Mouse (Mus musculus): ENCODE data around the gene Srsf4. TPM values are rescaled to one million over a fixed set of nuclear protein-coding genes. Genes with fewer than 3 reads are reported as not detected.

Gene Srsf4
- polyA plus RNA-seq, 1 experiment from 2014 or later = 140 TPM

DNA sequence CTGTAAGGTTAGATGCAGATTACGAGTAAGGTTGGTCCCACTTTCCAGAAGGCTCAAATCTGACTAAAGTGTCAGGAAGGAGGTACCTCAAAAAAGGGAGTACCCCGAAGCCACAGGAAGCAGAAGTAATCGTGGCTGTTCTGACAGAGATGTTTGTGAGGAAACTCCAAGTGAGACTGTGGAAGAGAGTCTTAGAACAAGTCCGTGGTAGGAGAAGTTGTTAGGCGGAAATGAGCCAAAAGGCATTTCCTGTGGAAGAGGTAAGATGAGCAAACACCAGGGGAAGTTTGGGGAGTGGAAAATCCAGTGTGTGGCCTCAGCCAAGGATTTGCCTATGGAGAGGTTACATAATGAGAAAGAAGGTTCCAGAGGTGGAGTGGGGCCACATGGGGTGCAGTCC is 18.5 kb upstream of the Srsf4 start:
- DNase-seq (ENCODE audit: low spot score) = no peak
- 88% methylated on average over 5 of the region's 5 CpGs for WGBS
- Histone ChIP-seq H3K27me3 (ENCODE audit: control insufficient read depth, insufficient read depth, low read length) (no peaks in the 10 kb centered on the region), H3K27ac (replicated peaks; ENCODE audit: low read depth, low read length) (no peak overlapping the region), H3K9ac (ENCODE audit: low read length) (no peak overlapping the region), H3K36me3 (ENCODE audit: control insufficient read depth, insufficient read depth, low read length) (no peaks in the 10 kb centered on the region; the same call in 1 of the 2 replicates), H3K9me3 (ENCODE audit: control insufficient read depth, low read length) (no peaks in the 10 kb centered on the region), H3K4me3 (ENCODE audit: low read depth, low read length) (no peak overlapping the region), H3K4me2 (ENCODE audit: low read depth, severe bottlenecking) (no peak overlapping the region), H3K4me1 (ENCODE audit: control insufficient read depth, insufficient read depth, low read length) (no peaks in the 10 kb centered on the region)
- ATAC-seq (ENCODE audit: insufficient number of reproducible peaks, low FRiP score, low TSS enrichment, low read depth) = no peak

GRCm38 (mm10) chr4:131860492-131861340 is 12.7 kb upstream of the Srsf4 start:
- H3K27ac ChIP-seq (replicated peaks; ENCODE audit: low read depth, low read length) = no peak overlapping the region
- DNase-seq (ENCODE audit: low spot score) = peak; percentile 89
- no peaks in the 10 kb centered on the region for H3K9me3 ChIP-seq (ENCODE audit: control insufficient read depth, low read length)
- no peak for ATAC-seq (ENCODE audit: insufficient number of reproducible peaks, low FRiP score, low TSS enrichment, low read depth)
- H3K4me3 ChIP-seq (ENCODE audit: low read depth, low read length) = no peak overlapping the region
- H3K4me1 ChIP-seq (ENCODE audit: control insufficient read depth, insufficient read depth, low read length) = no peaks in the 10 kb centered on the region
- H3K27me3 ChIP-seq (ENCODE audit: control insufficient read depth, insufficient read depth, low read length) = no peaks in the 10 kb centered on the region
- H3K9ac ChIP-seq (ENCODE audit: low read length) = no peak overlapping the region; the same call in 1 of the 2 replicates
- no peak overlapping the region for H3K4me2 ChIP-seq (ENCODE audit: low read depth, severe bottlenecking)
- peaks cover 5% of the 10 kb centered on the region for H3K36me3 ChIP-seq (ENCODE audit: control insufficient read depth, insufficient read depth, low read length)
- WGBS = 53% methylated on average over 15 of the region's 15 CpGs

- no peak for DNase-seq (ENCODE audit: low spot score)
- Histone ChIP-seq H3K36me3 (ENCODE audit: control insufficient read depth, insufficient read depth, low read length) (peaks cover 5% of the 10 kb centered on the region), H3K4me1 (ENCODE audit: control insufficient read depth, insufficient read depth, low read length) (no peaks in the 10 kb centered on the region), H3K4me2 (ENCODE audit: low read depth, severe bottlenecking) (no peak overlapping the region), H3K9me3 (ENCODE audit: control insufficient read depth, low read length) (no peaks in the 10 kb centered on the region), H3K27me3 (ENCODE audit: control insufficient read depth, insufficient read depth, low read length) (no peaks in the 10 kb centered on the region), H3K9ac (ENCODE audit: low read length) (no peak overlapping the region; the same call in 1 of the 2 replicates), H3K27ac (replicated peaks; ENCODE audit: low read depth, low read length) (no peak overlapping the region), H3K4me3 (ENCODE audit: low read depth, low read length) (no peak overlapping the region)
- no peak for ATAC-seq (ENCODE audit: insufficient number of reproducible peaks, low FRiP score, low TSS enrichment, low read depth)
- WGBS = 85% methylated on average over 4 of the region's 4 CpGs
Measured at GRCm38 (mm10) chr4:131861341-131861739, 12.1 kb upstream of the Srsf4 start.

- ATAC-seq (ENCODE audit: insufficient number of reproducible peaks, low FRiP score, low TSS enrichment, low read depth) (peak; percentile 55; the same call in 1 of the 2 replicates), DNase-seq (ENCODE audit: low spot score) (peak; percentile 41)
- no peaks in the 10 kb centered on the region for H3K36me3 ChIP-seq (ENCODE audit: control insufficient read depth, insufficient read depth, low read length)
- no peaks in the 10 kb centered on the region for H3K27me3 ChIP-seq (ENCODE audit: control insufficient read depth, insufficient read depth, low read length)
- H3K4me3 ChIP-seq (ENCODE audit: low read depth, low read length) = peak overlapping the region; percentile 85
- 13% methylated on average over 11 of the region's 11 CpGs for WGBS
- H3K4me1 ChIP-seq (ENCODE audit: control insufficient read depth, insufficient read depth, low read length) = peaks cover 10% of the 10 kb centered on the region
- peak overlapping the region; percentile 100 for H3K9ac ChIP-seq (ENCODE audit: low read length)
- H3K27ac ChIP-seq (replicated peaks; ENCODE audit: low read depth, low read length) = peak overlapping the region; percentile 99
- H3K4me2 ChIP-seq (ENCODE audit: low read depth, severe bottlenecking) = peak overlapping the region; percentile 68
- H3K9me3 ChIP-seq (ENCODE audit: control insufficient read depth, low read length) = no peaks in the 10 kb centered on the region
Measured at GRCm38 (mm10) chr4:131872672-131873292, 635 bp upstream of the Srsf4 start.

GRCm38 (mm10) chr4:131874169-131874536 is 736 bp downstream of the Srsf4 start:
- Histone ChIP-seq H3K4me1 (ENCODE audit: control insufficient read depth, insufficient read depth, low read length) (peaks cover 10% of the 10 kb centered on the region), H3K27me3 (ENCODE audit: control insufficient read depth, insufficient read depth, low read length) (no peaks in the 10 kb centered on the region), H3K27ac (replicated peaks; ENCODE audit: low read depth, low read length) (peak overlapping the region; percentile 99), H3K4me3 (ENCODE audit: low read depth, low read length) (peak overlapping the region; percentile 85), H3K4me2 (ENCODE audit: low read depth, severe bottlenecking) (peak overlapping the region; percentile 68), H3K36me3 (ENCODE audit: control insufficient read depth, insufficient read depth, low read length) (no peaks in the 10 kb centered on the region), H3K9me3 (ENCODE audit: control insufficient read depth, low read length) (no peaks in the 10 kb centered on the region), H3K9ac (ENCODE audit: low read length) (peak overlapping the region; percentile 100)
- WGBS = under 1% methylated on average over 20 of the region's 20 CpGs
- DNase-seq (ENCODE audit: low spot score) (no peak), ATAC-seq (ENCODE audit: insufficient number of reproducible peaks, low FRiP score, low TSS enrichment, low read depth) (no peak)

GRCm38 (mm10) chr4:131874567-131874966 is 1.1 kb downstream of the Srsf4 start:
- no peaks in the 10 kb centered on the region for H3K9me3 ChIP-seq (ENCODE audit: control insufficient read depth, low read length)
- peak overlapping the region; percentile 99; the same call in 1 of the 2 replicates for H3K27ac ChIP-seq (replicated peaks; ENCODE audit: low read depth, low read length)
- WGBS = 4% methylated on average over 11 of the region's 11 CpGs

DNA sequence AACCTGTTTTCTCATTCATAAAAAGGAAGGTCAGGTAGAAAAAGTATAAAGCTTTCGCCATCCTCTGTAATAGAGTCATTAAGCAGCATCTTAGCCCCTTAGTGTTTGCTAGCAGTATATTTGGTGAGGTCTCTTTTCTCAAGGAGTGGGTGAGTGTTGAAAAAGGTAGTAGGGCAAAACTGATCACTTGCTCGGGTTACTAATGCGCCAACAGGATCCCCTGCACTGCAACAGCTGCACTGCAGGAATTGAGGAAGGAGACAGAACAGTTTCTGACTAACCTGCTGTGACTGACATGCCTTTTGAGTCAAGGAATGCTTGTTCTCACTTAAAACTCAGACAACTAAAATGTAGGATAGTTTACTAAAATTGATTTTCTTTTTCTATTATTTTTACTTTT is 1.8 kb downstream of the Srsf4 start:
- WGBS = 47% methylated on average over 3 of the region's 3 CpGs

More at GRCm38 (mm10) chr4:131874567-131874966, 1.1 kb downstream of the Srsf4 start:
- Histone ChIP-seq H3K27me3 (ENCODE audit: control insufficient read depth, insufficient read depth, low read length) (no peaks in the 10 kb centered on the region), H3K4me2 (ENCODE audit: low read depth, severe bottlenecking) (peak overlapping the region; percentile 68), H3K36me3 (ENCODE audit: control insufficient read depth, insufficient read depth, low read length) (no peaks in the 10 kb centered on the region), H3K9ac (ENCODE audit: low read length) (peak overlapping the region; percentile 100), H3K4me1 (ENCODE audit: control insufficient read depth, insufficient read depth, low read length) (peaks cover 10% of the 10 kb centered on the region), H3K4me3 (ENCODE audit: low read depth, low read length) (peak overlapping the region; percentile 85)
- DNase-seq (ENCODE audit: low spot score) = no peak
- ATAC-seq (ENCODE audit: insufficient number of reproducible peaks, low FRiP score, low TSS enrichment, low read depth) = no peak

DNA sequence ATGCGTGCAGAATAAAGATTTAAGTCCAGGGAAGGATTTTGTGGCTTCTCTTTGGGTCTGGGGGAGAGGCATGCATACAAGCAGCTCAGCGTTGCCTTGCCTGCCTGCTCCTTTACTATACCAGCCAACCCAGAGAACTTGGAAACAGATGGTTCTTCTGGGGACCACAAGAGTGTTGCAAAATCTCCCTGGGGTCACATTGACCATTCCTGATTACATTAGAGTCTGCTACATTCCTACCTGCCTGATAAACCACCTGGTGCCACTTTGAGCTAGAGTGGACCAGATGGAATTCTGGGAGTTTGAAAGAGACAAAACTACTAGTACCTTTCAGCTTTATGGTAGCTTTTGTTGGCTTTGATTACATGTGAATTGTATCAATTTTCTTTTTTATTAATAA is 3.4 kb downstream of the Srsf4 start:
- Histone ChIP-seq H3K9ac (ENCODE audit: low read length) (no peak overlapping the region), H3K9me3 (ENCODE audit: control insufficient read depth, low read length) (no peaks in the 10 kb centered on the region), H3K27me3 (ENCODE audit: control insufficient read depth, insufficient read depth, low read length) (no peaks in the 10 kb centered on the region), H3K4me3 (ENCODE audit: low read depth, low read length) (no peak overlapping the region), H3K4me2 (ENCODE audit: low read depth, severe bottlenecking) (no peak overlapping the region), H3K4me1 (ENCODE audit: control insufficient read depth, insufficient read depth, low read length) (peaks cover 10% of the 10 kb centered on the region), H3K36me3 (ENCODE audit: control insufficient read depth, insufficient read depth, low read length) (no peaks in the 10 kb centered on the region), H3K27ac (replicated peaks; ENCODE audit: low read depth, low read length) (no peak overlapping the region)
- WGBS = 83% methylated on average over 2 of the region's 2 CpGs
- ATAC-seq (ENCODE audit: insufficient number of reproducible peaks, low FRiP score, low TSS enrichment, low read depth) (no peak), DNase-seq (ENCODE audit: low spot score) (no peak)

More for the DNA sequence above, 1.8 kb downstream of the Srsf4 start:
- no peak for ATAC-seq (ENCODE audit: insufficient number of reproducible peaks, low FRiP score, low TSS enrichment, low read depth)
- Histone ChIP-seq H3K4me1 (ENCODE audit: control insufficient read depth, insufficient read depth, low read length) (peaks cover 10% of the 10 kb centered on the region), H3K4me3 (ENCODE audit: low read depth, low read length) (peak overlapping the region; percentile 85), H3K4me2 (ENCODE audit: low read depth, severe bottlenecking) (peak overlapping the region; percentile 68), H3K27ac (replicated peaks; ENCODE audit: low read depth, low read length) (no peak overlapping the region), H3K27me3 (ENCODE audit: control insufficient read depth, insufficient read depth, low read length) (no peaks in the 10 kb centered on the region), H3K36me3 (ENCODE audit: control insufficient read depth, insufficient read depth, low read length) (no peaks in the 10 kb centered on the region), H3K9me3 (ENCODE audit: control insufficient read depth, low read length) (no peaks in the 10 kb centered on the region), H3K9ac (ENCODE audit: low read length) (peak overlapping the region; percentile 100; the same call in 1 of the 2 replicates)
- DNase-seq (ENCODE audit: low spot score) = no peak
